Mouse (Mus musculus) 3134 (cell line): ENCODE measurements around the gene Kat8.
"Not testable (repeated sequence)": the region's sequence is repeated elsewhere in the genome, so short reads cannot be mapped to it uniquely, and the experiment has no call there.

Source experiments
- DNase-seq: peaks from one replicate; pipeline ENCODE4 v3.0.0-alpha.2; 2011; ENCODE audit warnings: low spot score; ENCODE audit not compliant: insufficient read length; ENCODE audit errors: extremely low read depth

Gene Kat8

DNA sequence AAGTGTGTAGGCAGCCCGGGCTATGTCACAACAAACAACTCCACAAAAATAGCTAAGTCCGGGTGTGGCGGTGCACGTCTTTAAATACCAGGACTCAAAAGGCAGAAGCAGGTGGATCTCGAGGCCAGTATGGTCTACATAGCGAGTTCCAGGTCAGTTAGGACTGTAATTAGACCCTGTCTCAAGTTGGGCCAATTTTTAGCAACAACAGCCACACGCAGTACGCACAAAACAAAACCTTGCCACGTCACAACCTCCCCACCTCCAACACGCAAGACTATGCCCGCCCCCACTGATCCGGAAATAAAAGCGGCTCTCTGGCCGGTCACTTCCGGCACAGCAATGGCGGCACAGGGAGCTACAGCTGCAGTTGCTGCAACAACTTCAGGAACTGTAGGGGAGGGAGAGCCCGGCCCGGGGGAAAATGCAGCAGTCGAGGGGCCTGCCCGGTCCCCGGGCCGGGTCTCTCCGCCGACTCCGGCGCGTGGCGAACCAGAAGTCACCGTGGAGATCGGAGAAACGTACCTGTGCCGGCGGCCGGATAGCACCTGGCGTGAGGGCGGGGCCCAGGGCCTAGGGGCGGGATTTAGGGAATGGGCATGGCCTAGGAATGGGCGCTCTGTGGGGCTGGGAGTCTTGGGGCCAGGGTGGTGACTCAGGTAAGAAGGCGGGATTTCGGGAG lies at the start of gene Kat8:
Kat8 (plus strand) TSS at position 327 of the 682 bp plus-strand sequence.
- DNase-seq, result peak; percentile 89

DNA sequence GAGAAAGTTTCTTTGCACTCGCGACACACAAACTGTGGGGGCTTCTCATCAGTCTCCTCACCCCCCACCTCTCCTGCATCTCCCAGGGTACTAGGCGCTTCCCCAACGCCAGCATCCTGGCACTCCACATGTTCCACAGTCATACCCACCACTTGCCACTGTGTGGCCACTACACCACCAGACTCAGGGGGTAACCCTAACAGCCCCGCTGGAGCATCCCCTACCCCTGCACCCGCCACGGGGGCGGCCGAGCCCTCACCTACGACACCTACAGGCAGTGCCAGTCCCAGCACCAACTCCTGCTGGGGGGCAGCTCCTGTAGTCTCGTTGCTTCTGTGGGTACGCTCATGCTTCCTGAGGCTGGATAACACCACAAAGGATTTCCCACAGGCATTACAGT lies 45.9 kb upstream of the Kat8 start:
- no peak for DNase-seq

DNA sequence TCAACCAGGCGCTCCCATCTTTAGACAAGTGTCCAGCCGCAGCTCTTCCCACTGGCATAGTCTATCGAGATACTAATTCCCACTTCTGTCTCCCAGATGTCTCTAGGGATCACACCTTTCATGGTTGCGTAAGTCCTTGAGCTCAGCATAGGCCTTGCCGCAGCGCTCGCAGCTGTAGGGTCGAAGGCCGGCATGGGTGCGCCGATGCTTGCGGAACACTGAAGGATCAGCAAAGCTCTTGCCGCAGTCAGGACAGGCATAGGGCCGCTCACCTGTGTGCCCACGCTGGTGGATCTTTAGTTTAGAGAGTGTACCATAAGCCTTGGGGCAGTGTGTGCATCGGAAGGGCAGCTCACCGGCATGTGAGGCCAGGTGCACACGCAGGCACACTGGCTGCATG lies 44.7 kb upstream of the Kat8 start:
- DNase-seq, result no peak

DNA sequence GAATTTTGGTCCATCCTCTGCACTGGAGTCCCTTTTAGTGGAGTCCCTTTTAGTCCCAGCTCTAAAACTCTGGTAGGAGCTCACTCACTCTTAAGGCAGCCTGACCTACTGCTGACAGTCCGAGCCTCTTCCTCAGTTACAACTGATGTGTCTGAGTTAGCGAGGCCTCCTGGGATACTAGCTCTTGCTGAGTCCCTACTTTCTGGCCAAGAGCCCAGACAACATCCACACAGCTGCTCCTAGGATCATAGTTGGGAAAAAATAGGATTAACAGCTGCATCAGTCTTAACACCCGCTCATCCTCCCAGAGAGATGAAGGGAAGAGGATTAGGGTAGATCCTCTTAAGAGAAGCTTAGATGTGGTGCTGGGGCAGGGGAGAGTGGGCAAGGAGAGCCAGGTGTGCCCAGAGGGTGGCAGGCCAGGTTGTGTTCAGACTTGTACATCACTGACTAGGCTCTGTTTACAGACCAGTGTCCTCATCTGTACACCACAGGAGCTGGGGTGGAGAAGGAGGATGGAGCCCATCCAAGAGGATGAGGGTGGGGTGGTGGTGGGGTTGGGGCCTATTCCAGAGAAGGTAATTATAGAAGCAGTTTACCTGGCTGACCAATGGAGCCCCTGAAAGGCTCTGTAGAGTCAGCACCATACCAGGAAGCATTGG lies 43.0 kb upstream of the Kat8 start:
- DNase-seq, result no peak

DNA sequence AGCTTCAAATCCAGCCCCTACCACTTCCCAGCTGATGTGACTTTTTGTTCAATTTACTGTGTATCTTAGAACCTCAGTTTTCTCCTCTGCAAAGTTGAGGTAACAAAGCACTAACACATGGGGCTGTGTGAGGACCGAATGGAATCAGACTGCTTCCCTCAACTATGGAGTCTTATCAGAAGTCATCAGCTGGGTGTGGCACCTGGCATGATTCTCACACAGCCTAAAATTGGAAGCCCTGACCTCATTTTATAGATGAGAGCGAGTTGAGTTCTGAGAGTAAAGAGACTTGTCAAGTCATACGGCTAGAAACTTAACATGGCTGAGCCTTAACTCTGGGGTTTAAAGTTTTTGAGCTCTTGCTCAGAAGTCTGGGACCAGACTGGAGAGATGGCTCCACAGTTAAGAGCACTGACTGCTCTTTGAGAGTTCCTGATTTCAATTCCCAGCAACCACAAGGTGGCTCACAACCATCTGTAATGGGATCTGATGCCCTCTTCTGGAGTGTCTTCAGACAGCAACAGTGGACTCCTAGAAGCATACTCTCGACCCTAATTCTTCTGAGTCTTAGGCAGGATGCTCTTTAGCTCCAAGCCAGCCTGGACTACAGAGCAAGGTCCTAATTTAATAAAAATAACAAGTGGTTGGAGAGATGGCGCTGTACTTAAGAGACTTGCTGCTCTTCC lies 42.0 kb upstream of the Kat8 start:
- DNase-seq, result no peak

DNA sequence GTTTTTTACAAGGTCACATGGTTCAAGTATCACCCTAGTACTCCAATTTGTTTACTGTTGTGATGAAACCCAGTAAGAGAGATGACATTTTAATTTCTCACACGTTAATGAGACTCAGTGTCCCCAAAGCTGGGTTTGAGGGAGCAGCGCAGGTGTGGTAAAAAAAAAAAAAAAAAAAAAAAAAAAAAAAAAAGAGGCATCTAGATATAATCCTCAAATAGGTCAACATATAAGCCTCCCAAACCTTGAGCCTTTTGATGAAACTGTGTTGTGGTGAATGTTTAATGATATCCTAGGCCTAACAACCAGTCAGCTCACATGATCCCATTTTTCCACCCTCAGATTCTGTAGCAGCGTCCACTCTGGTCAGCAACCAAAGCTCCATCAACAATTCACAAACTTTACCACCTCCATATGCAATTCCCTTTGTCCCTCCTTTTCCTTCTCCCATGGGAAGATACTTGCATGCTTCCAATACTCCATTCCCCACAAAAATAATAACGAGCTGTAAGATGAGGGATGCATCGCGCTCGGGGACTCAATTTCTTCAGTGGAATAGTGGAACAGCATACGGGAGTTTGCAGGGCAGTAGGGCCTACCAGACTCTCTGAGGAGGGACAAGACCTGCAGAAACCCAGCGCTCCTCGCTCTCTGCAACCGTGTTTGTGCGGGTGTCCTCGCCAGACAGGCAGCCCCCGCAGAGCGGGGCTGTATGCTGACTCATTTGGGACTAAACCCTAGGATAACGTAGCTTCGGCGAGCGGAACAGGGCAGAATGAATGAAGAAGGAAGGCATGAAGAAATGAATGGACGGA lies 37.3 kb upstream of the Kat8 start:
- DNase-seq, result no peak

DNA sequence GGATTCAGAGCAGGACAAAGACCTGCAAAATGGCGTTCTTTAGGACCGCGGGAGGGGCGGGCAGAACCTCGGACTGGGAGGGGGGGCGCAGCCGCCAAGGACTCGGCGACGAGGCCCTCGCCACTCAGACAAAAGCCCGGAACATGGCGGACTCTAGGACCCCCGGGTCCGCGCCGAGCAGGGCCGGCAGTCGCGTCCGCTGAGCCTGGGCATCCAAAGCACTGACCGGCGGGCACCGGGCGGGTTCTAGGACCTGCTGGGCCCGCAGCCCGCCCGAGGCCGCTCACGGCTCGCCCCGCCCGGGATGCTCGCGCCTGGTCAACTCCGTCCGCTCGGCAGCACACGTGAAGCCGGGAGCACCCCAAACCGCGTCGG lies 36.7 kb upstream of the Kat8 start:
- DNase-seq, result peak; percentile 92

DNA sequence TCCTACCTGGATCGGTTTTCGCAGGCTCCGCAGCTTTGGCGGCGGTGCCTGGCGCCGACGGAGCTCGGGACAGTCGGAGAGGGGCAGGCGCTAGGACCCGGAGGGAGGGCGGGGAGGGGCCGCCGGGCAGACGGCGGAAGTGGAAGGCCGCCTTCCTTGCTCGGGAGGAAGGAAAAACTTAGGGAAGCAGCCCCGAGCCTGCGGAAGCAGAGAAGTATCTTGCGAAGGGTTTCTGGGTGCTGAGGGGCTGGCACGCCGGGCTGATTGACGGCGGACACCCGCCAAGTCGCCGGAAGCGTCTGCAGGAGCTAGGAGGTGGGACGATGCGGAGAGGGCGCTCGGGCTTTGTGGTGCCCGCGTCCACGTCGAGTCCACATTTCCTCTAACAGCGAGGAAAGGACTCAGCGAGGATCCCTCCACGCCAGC lies 36.3 kb upstream of the Kat8 start, which contains the start of gene Zfp646:
Zfp646 (plus strand) TSS at position 181 of the 426 bp plus-strand sequence.
- peak; percentile 92 for DNase-seq

DNA sequence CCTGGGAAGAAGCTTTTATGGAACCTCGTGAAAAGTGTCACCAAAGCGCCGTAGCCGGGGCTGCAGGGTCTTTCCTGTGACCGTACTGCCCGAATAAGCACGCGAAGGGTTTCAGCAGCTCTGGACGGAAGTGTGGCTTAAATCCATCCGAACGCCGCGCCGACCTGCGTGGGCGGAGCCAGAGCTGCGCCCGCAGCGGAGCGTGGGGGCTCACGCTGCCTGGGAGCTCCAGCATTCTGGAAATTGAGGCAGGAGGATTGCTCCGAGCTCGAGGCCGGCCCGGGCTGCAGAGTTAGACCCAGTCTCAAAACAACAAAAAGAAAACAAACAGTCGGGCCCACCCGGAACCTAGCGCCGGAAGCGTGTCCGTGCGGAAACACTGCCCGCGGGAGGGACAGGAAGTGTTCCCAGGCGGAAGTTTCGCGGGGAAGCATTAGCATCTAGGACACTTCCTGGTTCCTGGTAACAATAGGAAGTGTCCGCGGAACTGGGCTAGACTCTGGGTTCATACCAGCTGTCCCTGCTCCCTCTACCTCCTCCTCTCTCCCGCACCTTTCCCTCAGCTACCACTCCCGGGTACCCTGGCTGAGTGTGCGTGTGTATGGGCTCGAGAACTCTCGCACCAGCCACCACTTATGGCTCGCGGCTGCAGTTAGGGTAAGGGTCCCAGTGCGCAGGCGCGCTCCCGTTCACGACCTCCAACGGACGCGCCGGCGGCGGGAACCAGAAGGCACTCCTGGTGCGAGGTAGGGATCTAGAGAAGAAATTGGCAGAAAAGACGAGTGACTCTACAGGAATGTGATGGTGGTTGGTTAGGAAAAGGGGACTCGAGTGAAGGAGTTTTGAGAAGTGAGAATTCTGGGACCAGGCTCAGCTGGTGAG lies 35.6 kb upstream of the Kat8 start, which contains the start of gene Zfp668:
Zfp668 (minus strand) TSS at position 362 of the 882 bp plus-strand sequence.
- peak; percentile 93 for DNase-seq

DNA sequence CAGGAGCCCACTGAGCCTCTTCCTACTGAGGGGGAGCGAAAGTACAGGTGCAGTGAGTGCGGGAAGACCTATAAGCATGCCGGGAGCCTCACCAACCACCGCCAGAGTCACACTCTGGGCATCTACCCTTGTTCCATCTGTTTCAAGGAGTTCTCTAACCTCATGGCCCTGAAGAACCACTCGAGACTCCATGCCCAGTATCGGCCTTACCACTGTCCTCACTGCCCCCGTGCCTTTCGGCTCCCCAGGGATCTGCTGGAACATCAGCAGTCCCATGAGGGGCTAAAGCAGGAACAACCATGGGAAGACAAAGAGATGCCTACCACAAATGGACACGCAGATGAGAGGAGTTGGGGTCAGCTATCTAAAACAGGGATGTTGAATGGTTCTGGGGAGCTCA lies 33.0 kb upstream of the Kat8 start:
- no peak for DNase-seq

DNA sequence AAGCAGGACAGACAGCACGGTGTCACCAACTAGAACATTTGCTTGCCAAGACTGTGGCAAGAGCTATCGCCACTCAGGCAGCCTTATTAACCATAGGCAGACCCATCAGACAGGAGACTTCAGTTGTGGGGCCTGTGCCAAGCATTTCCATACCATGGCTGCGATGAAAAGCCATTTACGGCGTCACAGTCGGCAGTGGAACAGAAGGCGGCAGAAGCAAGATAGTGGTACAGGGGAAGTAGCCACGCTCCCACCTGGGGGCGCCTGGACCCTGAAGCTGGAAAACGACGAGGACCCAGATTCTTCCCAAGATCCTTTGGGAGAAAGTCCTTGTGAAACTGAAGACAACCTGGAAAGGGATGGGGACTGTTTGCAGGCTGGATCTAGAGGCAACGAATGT lies 31.9 kb upstream of the Kat8 start:
- no peak for DNase-seq

DNA sequence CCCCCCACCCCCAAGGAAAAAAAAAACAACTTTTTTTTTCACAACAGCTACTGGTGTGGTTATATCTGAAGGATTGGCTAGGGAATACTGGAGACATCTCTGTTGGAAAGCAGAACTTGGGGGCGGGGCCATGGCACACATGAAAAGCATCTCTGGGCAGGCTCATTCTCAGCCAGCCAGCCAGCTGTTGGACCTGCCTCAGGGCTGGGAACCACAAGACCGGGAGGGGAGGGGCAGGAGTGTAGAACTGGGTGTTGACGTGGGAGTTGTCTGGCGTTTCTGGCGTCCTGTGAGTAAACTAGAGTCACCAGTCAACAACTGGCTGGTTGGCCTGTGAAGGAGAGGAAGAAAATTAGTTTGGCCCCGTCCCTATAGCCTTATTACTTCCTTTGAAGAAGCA lies 26.4 kb upstream of the Kat8 start:
- no peak for DNase-seq

DNA sequence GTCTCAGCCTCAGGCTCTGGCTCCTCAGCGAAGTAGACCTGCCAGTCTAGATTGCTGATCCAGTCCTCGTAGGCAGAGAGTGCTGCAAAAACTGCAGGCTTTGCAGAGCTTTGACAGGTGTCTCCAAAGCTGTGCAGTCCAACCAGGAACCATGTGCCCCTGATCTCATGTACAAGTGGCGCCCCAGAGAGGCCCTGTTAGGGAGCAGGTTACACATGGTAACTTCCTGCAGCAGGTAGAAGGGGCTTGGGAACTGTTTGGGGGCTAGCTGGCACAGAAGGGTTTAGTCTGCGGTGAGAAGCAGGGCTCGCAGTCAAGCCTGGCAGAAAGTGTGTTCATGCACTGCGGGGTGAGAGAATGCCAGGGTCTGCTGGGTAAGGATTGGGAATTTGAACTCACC lies 25.8 kb upstream of the Kat8 start:
- DNase-seq, result no peak

DNA sequence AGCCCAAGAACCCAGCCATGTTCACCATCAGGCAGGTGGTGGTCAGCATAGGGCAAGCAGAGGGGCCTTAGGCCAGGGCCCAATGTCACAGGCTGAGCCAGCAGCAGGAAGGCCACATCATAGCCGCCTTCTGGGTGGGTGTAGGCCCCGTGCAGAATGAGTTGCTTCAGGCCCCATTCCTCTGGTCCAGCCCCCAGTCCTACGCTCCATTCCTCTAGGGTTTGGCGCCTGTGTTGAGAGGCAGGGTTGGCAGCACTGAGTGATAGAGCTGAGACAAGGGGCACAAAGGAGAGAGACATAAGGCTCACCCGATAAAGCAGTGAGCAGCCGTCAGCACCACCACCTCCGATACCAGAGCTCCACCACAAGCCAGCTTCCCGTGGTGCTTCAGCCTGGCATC lies 25.1 kb upstream of the Kat8 start:
- no peak for DNase-seq

DNA sequence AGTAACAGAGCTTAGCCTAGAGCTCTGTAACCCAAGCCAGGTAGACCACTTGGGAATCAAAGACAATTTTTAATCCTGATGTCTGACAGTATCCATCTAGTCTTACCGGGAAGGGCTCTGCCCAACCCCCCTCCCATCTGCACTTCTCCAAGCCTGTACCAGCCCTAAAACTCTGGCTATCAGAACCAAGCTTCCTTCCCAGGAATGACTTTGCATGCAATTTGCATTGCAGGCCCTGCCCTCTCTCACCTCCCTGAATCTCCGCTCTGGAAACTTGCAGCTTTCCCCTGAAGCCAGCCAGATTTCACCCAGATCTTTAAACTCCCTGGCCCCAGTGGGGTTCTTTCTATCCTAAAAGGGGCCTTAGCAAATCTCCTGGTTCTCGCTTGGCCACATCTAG lies 24.5 kb upstream of the Kat8 start:
- DNase-seq, result no peak

DNA sequence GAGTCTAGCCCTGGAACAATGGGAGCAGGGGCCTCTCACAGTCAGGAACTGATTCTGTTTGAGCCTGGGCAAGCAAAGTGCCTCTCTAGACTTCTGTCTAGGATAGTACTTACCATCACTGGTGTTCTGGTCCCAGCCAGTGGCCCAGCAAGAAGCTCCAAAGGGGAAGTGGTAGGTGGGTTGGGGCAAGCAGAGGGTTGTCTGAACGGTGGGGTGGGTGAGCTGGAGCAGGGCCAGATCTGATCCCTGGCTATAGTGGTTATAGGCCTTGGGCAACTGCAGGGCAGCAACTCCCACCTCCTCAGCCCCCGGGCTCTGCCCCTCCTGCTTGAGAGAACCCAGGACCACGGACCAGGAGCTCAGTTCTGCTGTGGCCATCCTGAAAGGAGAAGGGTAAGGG lies 23.5 kb upstream of the Kat8 start:
- no peak for DNase-seq

DNA sequence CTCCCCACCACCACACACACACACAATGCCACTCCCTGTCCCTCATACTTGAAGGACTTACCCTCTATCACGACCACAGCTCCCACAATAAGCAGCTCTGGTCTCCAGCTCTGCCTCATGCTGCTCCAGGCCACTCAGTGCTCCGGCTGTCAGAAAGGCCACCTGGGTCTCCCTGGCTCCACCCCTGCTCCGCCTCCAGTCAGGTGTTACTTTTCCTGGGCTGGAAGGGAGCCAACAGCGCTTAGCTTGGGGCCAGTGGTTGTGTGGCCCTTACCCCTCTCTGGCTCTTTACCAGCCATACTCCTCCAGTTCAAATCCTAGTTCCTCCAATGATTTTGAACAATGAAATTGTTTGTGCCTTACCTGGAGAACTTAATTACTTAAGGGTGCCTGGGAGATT lies 21.5 kb upstream of the Kat8 start, which contains the start of gene Prss53:
Prss53 (minus strand) TSS at position 173 of the 400 bp plus-strand sequence.
- DNase-seq, result no peak

DNA sequence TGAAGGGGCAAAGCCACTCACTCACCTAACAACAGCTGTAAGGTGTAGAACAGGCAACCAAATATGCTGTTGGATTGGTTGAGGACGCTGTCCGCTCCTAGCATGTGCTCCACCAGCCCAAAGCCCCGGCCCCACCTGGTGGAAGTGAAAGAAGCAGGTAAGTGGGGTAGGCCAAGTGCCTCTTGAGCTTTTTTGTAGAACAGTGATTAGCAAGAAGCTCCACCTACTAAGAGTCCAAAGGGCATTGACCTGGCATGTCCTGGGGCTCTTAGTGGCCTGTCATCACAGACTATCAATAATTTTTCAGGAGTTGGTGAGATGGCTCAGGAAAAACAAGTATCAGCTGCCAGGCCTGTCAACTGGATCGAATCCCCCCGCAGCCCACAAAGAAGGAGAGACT lies 17.8 kb upstream of the Kat8 start:
- no peak for DNase-seq

DNA sequence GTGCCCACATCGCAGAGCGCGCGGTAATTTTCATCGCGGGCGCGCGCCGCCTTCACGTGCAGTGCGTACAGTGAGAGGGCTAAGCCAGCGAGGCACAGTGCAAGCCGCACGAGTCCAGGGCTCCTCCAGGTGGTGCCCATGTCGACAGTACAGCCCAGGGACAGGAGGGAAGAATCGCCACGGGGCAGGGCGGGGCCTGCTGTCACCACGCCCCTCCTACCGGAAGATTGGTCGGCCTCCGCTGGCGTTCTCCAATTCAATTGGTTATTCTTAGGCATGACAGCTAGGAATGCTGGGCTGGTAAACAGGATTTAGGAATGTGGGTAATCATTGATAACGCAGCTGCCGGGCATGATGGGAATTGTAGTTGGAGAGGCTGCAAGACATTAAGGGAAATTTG lies 16.9 kb upstream of the Kat8 start, which contains the start of the genes Gm21974 and Vkorc1:
Gm21974 (minus strand) TSS at position 13 of the 400 bp plus-strand sequence.
Vkorc1 (minus strand) TSS at position 176 of the 400 bp plus-strand sequence.
- DNase-seq, result peak; percentile 94

DNA sequence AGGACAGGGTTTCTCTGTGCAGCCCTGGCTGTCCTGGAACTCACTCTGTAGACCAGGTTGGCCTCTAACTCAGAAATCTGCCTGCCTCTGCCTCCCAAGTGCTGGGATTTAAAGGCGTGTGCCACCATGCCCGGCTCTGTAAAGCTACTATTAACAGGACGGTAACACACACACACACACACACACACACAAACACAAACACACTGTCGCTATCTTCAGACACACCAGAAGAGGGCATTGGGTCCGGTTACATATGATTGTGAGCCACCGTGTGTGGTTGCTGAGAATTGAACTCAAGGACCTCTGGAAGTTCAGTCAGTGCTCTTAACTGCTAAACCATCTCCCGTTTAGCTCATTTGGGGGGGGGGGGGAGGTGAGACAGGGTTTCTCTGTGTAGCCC lies 16.4 kb upstream of the Kat8 start:
- DNase-seq, result not testable (repeated sequence)
